Mouse (Mus musculus) intestine, postnatal 0 days (tissue): ENCODE data around the gene Mylpf. TPM values are rescaled to one million over a fixed set of nuclear protein-coding genes. Genes with fewer than 3 reads are reported as not detected.

Experiments used
- ATAC-seq: fragments of 200-750 bp; cut with Nextera tagmentation; 2 replicates; pipeline ENCODE4 v1.8.0; 2017; ENCODE audit warnings: mild to moderate bottlenecking, moderate TSS enrichment, moderate library complexity
- H3K27ac ChIP-seq: fragments of 300-500 bp; sonication (generic); 2 replicates; pipeline ENCODE4 v1.5.1; 2014; ENCODE audit warnings: mild to moderate bottlenecking, low read depth, low read length, moderate library complexity
- H3K27me3 ChIP-seq: fragments of 300-500 bp; sonication (generic); replicated peaks from 2 replicates; pipeline ENCODE4 v1.6.1; 2014; ENCODE audit warnings: low read length, mixed read lengths; ENCODE audit not compliant: control insufficient read depth, insufficient read depth
- H3K36me3 ChIP-seq: fragments of 300-500 bp; sonication (generic); 2 replicates; pipeline ENCODE4 v1.6.1; 2014; ENCODE audit warnings: mild to moderate bottlenecking, moderate library complexity; ENCODE audit not compliant: control insufficient read depth, insufficient read depth
- H3K4me1 ChIP-seq: fragments of 300-500 bp; sonication (generic); replicated peaks from 2 replicates; pipeline ENCODE4 v1.6.1; 2014; ENCODE audit warnings: antibody characterized with exemption, low read length, mixed read lengths; ENCODE audit not compliant: control insufficient read depth, insufficient read depth
- H3K4me2 ChIP-seq: fragments of 300-500 bp; sonication (generic); replicated peaks from 2 replicates; pipeline ENCODE4 v1.6.1; 2014; ENCODE audit warnings: low read depth, mild to moderate bottlenecking, moderate library complexity
- H3K4me3 ChIP-seq: fragments of 300-500 bp; sonication (generic); 2 replicates; pipeline ENCODE4 v1.5.1; 2014; ENCODE audit warnings: low read depth, low read length
- H3K9ac ChIP-seq: fragments of 300-500 bp; sonication (generic); 2 replicates; pipeline ENCODE4 v1.6.1; 2014; ENCODE audit warnings: mild to moderate bottlenecking, low read depth, low read length
- H3K9me3 ChIP-seq: fragments of 300-500 bp; sonication (generic); 2 replicates; pipeline ENCODE4 v1.6.1; 2016; ENCODE audit warnings: mixed run types; ENCODE audit not compliant: control insufficient read depth
- CTCF ChIP-seq: sonication (generic); IDR thresholded peaks from 2 replicates; pipeline ENCODE4 v1.5.1; 2016; ENCODE audit warnings: low read depth, mild to moderate bottlenecking, control low read depth, antibody characterized with exemption, moderate library complexity
- whole genome bisulfite sequencing: fragments of 180-500 bp; shearing (Covaris S2); extraction: QIAGEN DNeasy Blood & Tissue Kit; methylation state at CpG from one replicate; pipeline ENCODE4 v1.1.7; 2014; 5-methylcytosine and 5-hydroxymethylcytosine counted together
- polyA plus RNA-seq: library from polyadenylated mRNA; unstranded; fragments of >200 nt; fragmentation: Nextera tagmentation; extraction: Ambion mirVana; gene quantifications from 2 replicates; pipeline ENCODE4 v1.2.1, GENCODE M21; 2015

Mylpf gene
- polyA plus RNA-seq, 1 experiment from 2014 or later = 10.7 TPM

DNA sequence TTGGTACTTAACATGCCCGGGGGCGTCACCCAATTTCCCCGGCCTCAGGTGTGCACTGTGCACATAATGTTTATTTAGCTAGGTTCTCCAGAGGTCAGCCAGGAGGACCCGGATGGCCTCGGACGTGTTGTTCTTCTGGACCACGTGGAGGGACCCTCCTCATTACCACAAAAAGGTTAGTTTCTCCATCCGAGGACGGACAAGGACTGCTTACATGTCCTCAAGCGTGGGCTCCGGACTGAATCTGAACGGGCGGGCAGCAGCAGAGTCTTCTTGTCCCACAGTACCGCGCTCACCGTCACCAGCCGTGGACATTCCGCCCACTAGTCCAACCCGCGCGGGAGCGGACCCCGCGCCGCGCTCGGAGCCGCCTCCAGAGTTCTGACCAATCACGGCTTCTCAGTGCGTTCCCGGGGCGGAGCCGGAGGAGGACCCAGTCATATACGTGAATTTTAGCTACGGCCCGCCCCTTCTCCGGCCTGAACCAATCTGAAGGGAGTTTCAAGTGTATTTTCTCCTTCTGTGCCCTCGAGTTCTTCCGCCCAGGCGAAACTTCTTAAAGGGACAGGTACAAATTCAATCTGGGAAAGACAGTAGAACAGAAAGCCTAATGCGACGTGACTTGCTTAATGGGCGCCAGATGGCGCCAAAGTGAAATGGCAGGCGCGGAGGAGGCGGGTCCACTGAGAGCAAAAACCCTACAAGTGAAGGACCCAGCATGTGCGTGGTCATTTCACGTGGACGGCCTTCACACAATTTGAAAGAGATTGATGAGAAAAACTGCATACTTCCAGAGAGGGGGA lies 51.8 kb downstream of the Mylpf start, which contains the start of gene Dctpp1:
Gene Dctpp1, minus strand, starts transcription at position 401 of the 803 bp plus-strand sequence.
- Histone ChIP-seq H3K4me2 (peak within 1 kb of the TSS; percentile 88), H3K9me3 (no peaks in the 10 kb centered on the region), H3K36me3 (peaks cover 6% of the 10 kb centered on the region; the same call in 1 of the 2 replicates), H3K9ac (peak within 1 kb of the TSS; percentile 53), H3K27me3 (no peaks in the 10 kb centered on the region), H3K4me3 (peak within 1 kb of the TSS; percentile 72), H3K4me1 (no peaks in the 10 kb centered on the region), H3K27ac (peak within 1 kb of the TSS; percentile 35; the same call in 1 of the 2 replicates)
- peak; percentile 92 for TF ChIP-seq CTCF
- WGBS = under 1% methylated on average over 50 of the region's 50 CpGs
- ATAC-seq = peak; percentile 97

DNA sequence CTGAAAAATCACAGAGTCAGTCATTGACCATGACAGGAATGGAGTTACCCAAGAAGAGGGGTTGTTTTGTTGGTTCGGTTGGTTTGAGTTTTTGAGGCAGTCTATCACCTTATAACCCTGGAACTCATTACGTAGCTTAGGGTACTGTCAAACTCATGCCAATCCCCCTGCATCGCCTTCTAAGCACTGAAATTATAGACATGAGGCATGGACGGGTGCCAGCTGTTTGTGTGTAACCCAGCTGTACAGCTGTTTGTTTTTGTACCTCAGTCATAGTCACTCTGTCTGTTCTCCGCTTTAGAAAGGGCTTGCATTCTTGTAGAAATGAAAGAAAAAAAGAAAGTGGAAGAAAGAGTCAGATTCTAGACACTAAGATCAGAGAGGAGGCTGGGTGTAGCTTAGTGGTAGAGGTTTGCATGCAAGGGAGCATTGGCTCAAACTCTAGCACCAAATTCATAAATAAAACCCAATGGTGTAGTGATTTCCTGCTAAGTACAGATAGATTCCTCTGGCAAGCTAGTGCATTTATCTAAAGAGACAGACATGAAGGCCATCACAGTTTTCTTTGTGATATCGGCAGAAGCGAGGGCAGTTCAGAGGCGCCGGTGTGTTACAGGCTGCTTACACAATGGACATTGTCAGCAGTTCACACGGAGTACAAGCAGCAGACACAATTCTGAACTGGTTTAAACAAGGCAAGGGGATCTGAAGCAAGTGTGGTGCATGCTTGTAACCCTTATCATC lies 53.7 kb downstream of the Mylpf start:
- Histone ChIP-seq H3K4me3 (no peak overlapping the region), H3K36me3 (peaks cover under 1% of the 10 kb centered on the region; the same call in 1 of the 2 replicates), H3K9ac (no peak overlapping the region), H3K27ac (no peak overlapping the region), H3K4me2 (no peak overlapping the region), H3K9me3 (no peaks in the 10 kb centered on the region), H3K27me3 (no peaks in the 10 kb centered on the region), H3K4me1 (no peaks in the 10 kb centered on the region)
- no peak for TF ChIP-seq CTCF
- no peak for ATAC-seq
- WGBS = 74% methylated on average over 10 of the region's 10 CpGs

DNA sequence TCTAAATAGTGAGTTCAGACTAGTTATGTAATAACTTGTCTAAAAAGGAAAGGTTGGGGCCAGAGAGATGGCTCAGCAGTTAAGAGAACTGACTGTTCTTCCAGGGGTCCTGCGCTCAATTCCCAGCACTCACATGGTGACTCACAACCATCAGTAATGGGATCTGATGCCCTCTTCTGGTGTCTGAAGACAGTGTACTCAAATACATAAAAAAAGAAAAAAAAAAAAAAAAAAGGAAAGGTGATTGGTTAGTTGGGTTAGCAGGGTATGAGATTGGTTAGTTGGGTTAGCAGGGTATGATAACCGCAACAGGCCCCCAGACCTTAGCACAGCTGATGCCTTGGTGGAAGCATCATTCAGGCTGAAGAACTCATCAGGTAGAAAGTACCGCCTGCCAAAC lies 54.8 kb downstream of the Mylpf start:
- 91% methylated on average over 3 of the region's 3 CpGs for WGBS
- TF ChIP-seq CTCF = 0 out of 2 replicates have a peak, but pooled peaks have one; percentile 8

More for the DNA sequence above, 54.8 kb downstream of the Mylpf start:
- no peaks in the 10 kb centered on the region for H3K9me3 ChIP-seq
- no peak overlapping the region for H3K4me3 ChIP-seq
- H3K27ac ChIP-seq = no peak overlapping the region
- H3K27me3 ChIP-seq = no peaks in the 10 kb centered on the region
- H3K4me2 ChIP-seq = no peak overlapping the region
- no peaks in the 10 kb centered on the region for H3K36me3 ChIP-seq
- H3K9ac ChIP-seq = no peak overlapping the region
- ATAC-seq = no peak
- no peaks in the 10 kb centered on the region for H3K4me1 ChIP-seq

Other genes with a start within 250 kb of the Mylpf start
- gene Cdipt, start 233.0 kb upstream of the Mylpf start, polyA plus RNA-seq = 159 and 169 TPM in 2 replicates
- gene Cdiptos, start 232.8 kb upstream of the Mylpf start, polyA plus RNA-seq = 3.2 TPM in 2 replicates
- 79.8 and 81.0 TPM in 2 replicates for gene Mvp, start 194.3 kb upstream of the Mylpf start, polyA plus RNA-seq
- 0.68 TPM in 1 of 2 replicates, not detected in the other for gene Pagr1b, start 192.4 kb upstream of the Mylpf start, polyA plus RNA-seq
- 26.4 and 37.5 TPM in 2 replicates for gene Pagr1a, start 191.5 kb upstream of the Mylpf start, polyA plus RNA-seq
- gene Gm42742, start 187.8 kb upstream of the Mylpf start, polyA plus RNA-seq = 15.7 and 27.1 TPM in 2 replicates
- 2.5 and 2.7 TPM in 2 replicates for gene Prrt2, start 187.7 kb upstream of the Mylpf start, polyA plus RNA-seq
- 32.6 and 33.9 TPM in 2 replicates for gene Maz, start 181.9 kb upstream of the Mylpf start, polyA plus RNA-seq
- gene Kif22, start 166.4 kb upstream of the Mylpf start, polyA plus RNA-seq = 24.0 and 24.2 TPM in 2 replicates
- gene Zg16, start 121.6 kb upstream of the Mylpf start, polyA plus RNA-seq = 175 and 225 TPM in 2 replicates
- 5.2 and 5.8 TPM in 2 replicates for gene AI467606, start 117.5 kb upstream of the Mylpf start, polyA plus RNA-seq
- 1.8 and 2.0 TPM in 2 replicates for gene Qprt, start 86.7 kb upstream of the Mylpf start, polyA plus RNA-seq
- gene Spn, start 71.1 kb upstream of the Mylpf start, polyA plus RNA-seq = 0.09 and 0.13 TPM in 2 replicates
- gene Cd2bp2, start 12.8 kb upstream of the Mylpf start, polyA plus RNA-seq = 29.2 and 30.2 TPM in 2 replicates
- gene Tbc1d10b, start 422 bp upstream of the Mylpf start, polyA plus RNA-seq = 15.0 and 17.1 TPM in 2 replicates
- gene Zfp553, start 24.2 kb downstream of the Mylpf start, polyA plus RNA-seq = 7.4 and 7.6 TPM in 2 replicates
- gene Sept1, start 24.2 kb downstream of the Mylpf start, polyA plus RNA-seq = 6.3 and 6.6 TPM in 2 replicates
- 17.6 and 19.8 TPM in 2 replicates for gene Zfp771, start 35.4 kb downstream of the Mylpf start, polyA plus RNA-seq
- 75.2 and 80.9 TPM in 2 replicates for gene Dctpp1, start 51.8 kb downstream of the Mylpf start, polyA plus RNA-seq
- gene Sephs2, start 65.2 kb downstream of the Mylpf start, polyA plus RNA-seq = 335 and 364 TPM in 2 replicates
- 0.69 and 0.87 TPM in 2 replicates for gene Itgal, start 87.4 kb downstream of the Mylpf start, polyA plus RNA-seq
- gene Zfp768, start 136.7 kb downstream of the Mylpf start, polyA plus RNA-seq = 16.3 and 18.0 TPM in 2 replicates
- 7.3 and 9.0 TPM in 2 replicates for gene Zfp747, start 167.2 kb downstream of the Mylpf start, polyA plus RNA-seq
- 4.7 and 5.8 TPM in 2 replicates for gene 9130019O22Rik, start 178.3 kb downstream of the Mylpf start, polyA plus RNA-seq
- 6.8 and 8.0 TPM in 2 replicates for gene E430018J23Rik, start 184.7 kb downstream of the Mylpf start, polyA plus RNA-seq
- gene Zfp764, start 197.9 kb downstream of the Mylpf start, polyA plus RNA-seq = 4.8 and 5.2 TPM in 2 replicates
- 18.6 and 22.0 TPM in 2 replicates for gene Zfp688, start 213.2 kb downstream of the Mylpf start, polyA plus RNA-seq
- 2.2 and 2.6 TPM in 2 replicates for gene Zfp689, start 240.3 kb downstream of the Mylpf start, polyA plus RNA-seq